Mouse (Mus musculus) layer of hippocampus, postnatal 25 days (tissue): Measurements from ENCODE around the gene Kdelr2. TPM values are rescaled to one million over a fixed set of nuclear protein-coding genes. Genes with fewer than 3 reads are reported as not detected.

Experiments
- DNase-seq, 2 experiments: peaks; one replicate each; pipeline ENCODE4 v3.0.0; 2022; ENCODE audit warnings: mixed read lengths in 2 of 2, low spot score in 1 of 2; ENCODE audit errors: extremely low spot score in 1 of 2
- total RNA-seq, 2 experiments: library from RNA; stranded (reverse); gene quantifications; 2 replicates each; pipeline ENCODE4 v1.2.3; 2021

Kdelr2 gene
- total RNA-seq, 2 experiments from 2014 or later: 34.6 to 39.0 TPM

- DNase-seq: no peak
Measured at GRCm38 (mm10) chr5:143469628-143470027, 66.0 kb downstream of the Kdelr2 start.

- no peak for DNase-seq
Measured at GRCm38 (mm10) chr5:143470421-143471164, 67.0 kb downstream of the Kdelr2 start.

- DNase-seq: no peak
Measured at GRCm38 (mm10) chr5:143471165-143471546, 67.5 kb downstream of the Kdelr2 start.

Other genes starting within 250 kb of the Kdelr2 start
- 10 to 100 TPM; 12.8 to 15.2 TPM for gene Rbak, start 223.1 kb upstream of the Kdelr2 start, total RNA-seq
- gene Spdye4b, start 222.8 kb upstream of the Kdelr2 start, total RNA-seq: not detected
- not detected for gene Spdye4a, start 176.9 kb upstream of the Kdelr2 start, total RNA-seq
- 10 to 100 TPM; 28.4 to 31.2 TPM for gene Zfp12, start 168.7 kb upstream of the Kdelr2 start, total RNA-seq
- gene Zfp316, start 133.8 kb upstream of the Kdelr2 start, total RNA-seq: 10 to 100 TPM; 22.0 to 22.5 TPM
- gene Zfp853, start 110.2 kb upstream of the Kdelr2 start, total RNA-seq: 1 to 10 TPM; 5.5 to 6.6 TPM
- gene E130309D02Rik, start 88.5 kb upstream of the Kdelr2 start, total RNA-seq: 10 to 100 TPM; 23.4 to 25.2 TPM
- 10 to 100 TPM; 41.8 to 49.9 TPM for gene Zdhhc4, start 74.6 kb upstream of the Kdelr2 start, total RNA-seq
- 1 to 10 TPM; 1.1 to 1.4 TPM for gene Grid2ip, start 46.5 kb upstream of the Kdelr2 start, total RNA-seq
- gene Daglb, start 60.7 kb downstream of the Kdelr2 start, total RNA-seq: 10 to 100 TPM; 25.0 to 26.7 TPM
- gene Rac1, start 124.2 kb downstream of the Kdelr2 start, total RNA-seq: 100 to 1,000 TPM; 409 to 455 TPM
- 10 to 100 TPM; 40.8 to 49.8 TPM for gene Cyth3, start 218.6 kb downstream of the Kdelr2 start, total RNA-seq